Mouse (Mus musculus) ES-E14 (cell line): ENCODE data around the gene Fam219b.

Experiments used
- CHD2 ChIP-seq: IDR thresholded peaks from 2 replicates; pipeline ENCODE4 v1.6.1; 2014; ENCODE audit warnings: mild to moderate bottlenecking, low read depth, low read length, inconsistent platforms
- HCFC1 ChIP-seq: IDR thresholded peaks from 2 replicates; pipeline ENCODE4 v1.6.1; 2012; ENCODE audit warnings: low read length, inconsistent platforms, borderline replicate concordance; ENCODE audit not compliant: insufficient read depth
- ZNF384 ChIP-seq: IDR thresholded peaks from 2 replicates; pipeline ENCODE4 v1.6.1; 2012; ENCODE audit warnings: low read depth, low read length, inconsistent platforms

GRCm38 (mm10) chr9:57498536-57498935 lies 38.8 kb upstream of the Fam219b start:
- TF ChIP-seq CHD2 (no peak), HCFC1 (no peak), ZNF384 (no peak)
